Mouse (Mus musculus) hindbrain, embryonic 10.5 days (tissue): ENCODE data around the gene Fcgr3. TPM values are rescaled to one million over a fixed set of nuclear protein-coding genes. Genes with fewer than 3 reads are reported as not detected.
"Not testable (repeated sequence)": the region's sequence is repeated elsewhere in the genome, so short reads cannot be mapped to it uniquely, and the experiment has no call there.

Source experiments
- DNase-seq: peaks from one replicate; pipeline ENCODE4 v3.0.0-alpha.2; 2017; ENCODE audit warnings: low spot score
- H3K27ac ChIP-seq: fragments of 300-500 bp; sonication (generic); 2 replicates; pipeline ENCODE4 v1.5.1; 2016; ENCODE audit warnings: mild to moderate bottlenecking, moderate library complexity
- H3K27me3 ChIP-seq: fragments of 300-500 bp; sonication (generic); 2 replicates; pipeline ENCODE4 v1.6.1; 2016; ENCODE audit warnings: mild to moderate bottlenecking; ENCODE audit not compliant: poor library complexity, insufficient read depth, severe bottlenecking
- H3K36me3 ChIP-seq: fragments of 300-500 bp; sonication (generic); 2 replicates; pipeline ENCODE4 v1.6.1; 2016; ENCODE audit warnings: mild to moderate bottlenecking, moderate library complexity
- H3K4me1 ChIP-seq: fragments of 300-500 bp; sonication (generic); replicated peaks from 2 replicates; pipeline ENCODE4 v1.6.1; 2016; ENCODE audit warnings: mild to moderate bottlenecking
- H3K4me3 ChIP-seq: fragments of 300-500 bp; sonication (generic); 2 replicates; pipeline ENCODE4 v1.5.1; 2016; ENCODE audit warnings: mild to moderate bottlenecking, moderate library complexity
- H3K9me3 ChIP-seq: fragments of 300-500 bp; sonication (generic); 2 replicates; pipeline ENCODE4 v1.6.1; 2016; ENCODE audit warnings: mild to moderate bottlenecking, moderate library complexity
- WGBS: fragments of 180-500 bp; shearing (Covaris S2); methylation state at CpG from one replicate; pipeline ENCODE4 v1.1.7; 2016; 5-methylcytosine and 5-hydroxymethylcytosine counted together
- polyA plus RNA-seq: library from polyadenylated mRNA; unstranded; fragments of >200 nt; fragmentation: Nextera tagmentation; extraction: Ambion mirVana; gene quantifications from 2 replicates; pipeline ENCODE4 v1.2.1, GENCODE M21; 2016

Gene Fcgr3
- polyA plus RNA-seq, 1 experiment from 2014 or later: 7.6 TPM

- DNase-seq: peak; percentile 48
- not testable (repeated sequence) for H3K9me3 ChIP-seq, H3K27ac ChIP-seq, H3K36me3 ChIP-seq
- Histone ChIP-seq H3K4me1 (peaks cover 12% of the 10 kb centered on the region), H3K27me3 (peaks cover 40% of the 10 kb centered on the region), H3K4me3 (peak overlapping the region; percentile 44)
- WGBS: 9% methylated on average over 43 of the region's 61 CpGs
These were observed 905 bp downstream of the Fcgr3 start for GRCm38 (mm10) chr1:171063569-171064490.

- WGBS: 88% methylated on average over 3 of the region's 3 CpGs
- H3K9me3 ChIP-seq: peaks cover 2% of the 10 kb centered on the region; the same call in 1 of the 2 replicates
- no peaks in the 10 kb centered on the region for H3K36me3 ChIP-seq
- no peak overlapping the region for H3K4me3 ChIP-seq
- peaks cover 12% of the 10 kb centered on the region for H3K4me1 ChIP-seq
- DNase-seq: no peak
- H3K27ac ChIP-seq: no peak overlapping the region
- peaks cover 31% of the 10 kb centered on the region for H3K27me3 ChIP-seq
These were observed 3.2 kb downstream of the Fcgr3 start for GRCm38 (mm10) chr1:171061566-171061965.

- Histone ChIP-seq H3K9me3 (no peaks in the 10 kb centered on the region), H3K4me3 (no peak overlapping the region), H3K27ac (no peak overlapping the region), H3K27me3 (peaks cover 23% of the 10 kb centered on the region), H3K4me1 (peaks cover 9% of the 10 kb centered on the region), H3K36me3 (no peaks in the 10 kb centered on the region)
- 57% methylated on average over 10 of the region's 10 CpGs for WGBS
- no peak for DNase-seq
These were observed 4.3 kb downstream of the Fcgr3 start for GRCm38 (mm10) chr1:171060392-171060791.

GRCm38 (mm10) chr1:171059203-171059602 is 5.5 kb downstream of the Fcgr3 start:
- peaks cover 3% of the 10 kb centered on the region; the same call in 1 of the 2 replicates for H3K4me1 ChIP-seq
- H3K36me3 ChIP-seq: no peaks in the 10 kb centered on the region
- DNase-seq: no peak
- H3K9me3 ChIP-seq: no peaks in the 10 kb centered on the region
- WGBS: 80% methylated on average over 2 of the region's 2 CpGs
- H3K27ac ChIP-seq: no peak overlapping the region
- H3K4me3 ChIP-seq: no peak overlapping the region
- H3K27me3 ChIP-seq: peaks cover 13% of the 10 kb centered on the region

GRCm38 (mm10) chr1:171057253-171057652 is 7.5 kb downstream of the Fcgr3 start:
- no peak overlapping the region for H3K4me3 ChIP-seq
- WGBS: 91% methylated on average over 5 of the region's 5 CpGs
- no peaks in the 10 kb centered on the region for H3K4me1 ChIP-seq
- DNase-seq: no peak
- H3K9me3 ChIP-seq: no peaks in the 10 kb centered on the region
- H3K27me3 ChIP-seq: no peaks in the 10 kb centered on the region
- no peaks in the 10 kb centered on the region for H3K36me3 ChIP-seq
- H3K27ac ChIP-seq: no peak overlapping the region

- H3K4me1 ChIP-seq: no peaks in the 10 kb centered on the region
- DNase-seq: no peak
These were observed 11.4 kb downstream of the Fcgr3 start for GRCm38 (mm10) chr1:171053305-171053704.

GRCm38 (mm10) chr1:171050774-171051173 is 14.0 kb downstream of the Fcgr3 start:
- no peaks in the 10 kb centered on the region for H3K4me1 ChIP-seq
- DNase-seq: no peak
- H3K36me3 ChIP-seq: no peaks in the 10 kb centered on the region
- 92% methylated on average over 7 of the region's 7 CpGs for WGBS
- H3K27ac ChIP-seq: no peak overlapping the region
- H3K27me3 ChIP-seq: no peaks in the 10 kb centered on the region
- H3K4me3 ChIP-seq: no peak overlapping the region
- no peaks in the 10 kb centered on the region for H3K9me3 ChIP-seq

More at GRCm38 (mm10) chr1:171053305-171053704, 11.4 kb downstream of the Fcgr3 start:
- H3K27ac ChIP-seq: no peak overlapping the region
- no peaks in the 10 kb centered on the region for H3K36me3 ChIP-seq
- 87% methylated on average over 6 of the region's 6 CpGs for WGBS
- H3K9me3 ChIP-seq: no peaks in the 10 kb centered on the region
- no peak overlapping the region for H3K4me3 ChIP-seq
- no peaks in the 10 kb centered on the region for H3K27me3 ChIP-seq

GRCm38 (mm10) chr1:171049263-171049662 is 15.5 kb downstream of the Fcgr3 start:
- Histone ChIP-seq H3K27ac (no peak overlapping the region), H3K36me3 (no peaks in the 10 kb centered on the region), H3K4me3 (peak overlapping the region; percentile 29; the same call in 1 of the 2 replicates), H3K27me3 (no peaks in the 10 kb centered on the region), H3K4me1 (no peaks in the 10 kb centered on the region), H3K9me3 (no peaks in the 10 kb centered on the region)
- DNase-seq: no peak
- WGBS: 44% methylated on average over 10 of the region's 10 CpGs

GRCm38 (mm10) chr1:171046501-171046900 is 18.2 kb downstream of the Fcgr3 start:
- H3K27ac ChIP-seq: no peak overlapping the region
- no peak overlapping the region for H3K4me3 ChIP-seq
- no peak for DNase-seq
- H3K9me3 ChIP-seq: no peaks in the 10 kb centered on the region
- 60% methylated on average over 3 of the region's 3 CpGs for WGBS
- H3K27me3 ChIP-seq: no peaks in the 10 kb centered on the region
- H3K36me3 ChIP-seq: no peaks in the 10 kb centered on the region
- H3K4me1 ChIP-seq: no peaks in the 10 kb centered on the region

- Histone ChIP-seq H3K4me1 (no peaks in the 10 kb centered on the region), H3K27me3 (peaks cover 1% of the 10 kb centered on the region; the same call in 1 of the 2 replicates), H3K27ac (no peak overlapping the region), H3K36me3 (no peaks in the 10 kb centered on the region), H3K9me3 (no peaks in the 10 kb centered on the region), H3K4me3 (peak overlapping the region; percentile 76)
- no peak for DNase-seq
- 7% methylated on average over 14 of the region's 14 CpGs for WGBS
These were observed 19.7 kb downstream of the Fcgr3 start for GRCm38 (mm10) chr1:171045079-171045465.

- peak; percentile 92 for DNase-seq
- Histone ChIP-seq H3K36me3 (no peaks in the 10 kb centered on the region), H3K27me3 (peaks cover 7% of the 10 kb centered on the region; the same call in 1 of the 2 replicates), H3K4me3 (peak overlapping the region; percentile 76), H3K9me3 (no peaks in the 10 kb centered on the region), H3K4me1 (no peaks in the 10 kb centered on the region), H3K27ac (peak overlapping the region; percentile 82)
- under 1% methylated on average over 33 of the region's 33 CpGs for WGBS
These were observed 20.2 kb downstream of the Fcgr3 start for GRCm38 (mm10) chr1:171044365-171045078.

- no peak overlapping the region for H3K27ac ChIP-seq
These were observed 21.1 kb downstream of the Fcgr3 start for GRCm38 (mm10) chr1:171043594-171044153.

More at GRCm38 (mm10) chr1:171043594-171044153, 21.1 kb downstream of the Fcgr3 start:
- H3K27me3 ChIP-seq: peaks cover 7% of the 10 kb centered on the region; the same call in 1 of the 2 replicates
- WGBS: 64% methylated on average over 3 of the region's 3 CpGs
- H3K9me3 ChIP-seq: no peaks in the 10 kb centered on the region
- H3K4me1 ChIP-seq: no peaks in the 10 kb centered on the region
- H3K4me3 ChIP-seq: peak overlapping the region; percentile 76
- no peak for DNase-seq
- H3K36me3 ChIP-seq: no peaks in the 10 kb centered on the region
